Mouse (Mus musculus) cerebellum, adult 2 months (tissue): ENCODE measurements around the gene Gja5.

Source experiments
- CTCF ChIP-seq: fragments of 200-500 bp; IDR thresholded peaks from 2 replicates; pipeline ENCODE4 v1.5.1; 2011; ENCODE audit warnings: low read depth, mild to moderate bottlenecking, control low read depth, low read length, moderate library complexity, borderline replicate concordance; ENCODE audit not compliant: insufficient read depth
- POLR2A ChIP-seq: fragments of 200-500 bp; IDR thresholded peaks from 2 replicates; pipeline ENCODE4 v1.6.1; 2011; ENCODE audit warnings: low read length, control low read depth, borderline replicate concordance; ENCODE audit not compliant: insufficient read depth

- TF ChIP-seq CTCF (no peak), POLR2A (no peak)
Observed at GRCm38 (mm10) chr3:97032053-97032496, 127.6 kb downstream of the Gja5 start.
